Mouse (Mus musculus) lung, adult 2 months (tissue): Measurements from ENCODE around the gene Nup93.

Experiments used
- CTCF ChIP-seq: fragments of 200-500 bp; IDR thresholded peaks from 2 replicates; pipeline ENCODE4 v1.5.1; 2011; ENCODE audit warnings: mild to moderate bottlenecking, low read length, control low read depth; ENCODE audit not compliant: insufficient read depth
- POLR2A ChIP-seq: fragments of 200-500 bp; IDR thresholded peaks from 2 replicates; pipeline ENCODE4 v1.6.1; 2011; ENCODE audit warnings: low read depth, mild to moderate bottlenecking, control low read depth, low read length, borderline replicate concordance; ENCODE audit errors: extremely low read depth

GRCm38 (mm10) chr8:94182055-94182929 is 32.1 kb upstream of the Nup93 start:
- TF ChIP-seq CTCF (no peak), POLR2A (no peak)
